Mouse (Mus musculus) stomach, postnatal 0 days (tissue): ENCODE results near the gene Kcne1. TPM values are rescaled to one million over a fixed set of nuclear protein-coding genes. Genes with fewer than 3 reads are reported as not detected.

Source experiments
- ATAC-seq: fragments of 200-750 bp; cut with Nextera tagmentation; 2 replicates; pipeline ENCODE4 v1.8.0; 2017; ENCODE audit not compliant: low FRiP score, low TSS enrichment
- DNase-seq: peaks from one replicate; pipeline ENCODE4 v3.0.0-alpha.2; 2016; ENCODE audit warnings: low spot score
- H3K27ac ChIP-seq: fragments of 300-500 bp; sonication (generic); replicated peaks from 2 replicates; pipeline ENCODE4 v1.5.1; 2014; ENCODE audit warnings: mild to moderate bottlenecking, control low read depth
- H3K27me3 ChIP-seq: fragments of 300-500 bp; sonication (generic); 2 replicates; pipeline ENCODE4 v1.6.1; 2014; ENCODE audit warnings: low read length; ENCODE audit not compliant: control insufficient read depth, insufficient read depth
- H3K36me3 ChIP-seq: fragments of 300-500 bp; sonication (generic); 2 replicates; pipeline ENCODE4 v1.6.1; 2014; ENCODE audit warnings: low read length, mixed read lengths; ENCODE audit not compliant: control insufficient read depth, insufficient read depth
- H3K4me1 ChIP-seq: fragments of 300-500 bp; sonication (generic); replicated peaks from 2 replicates; pipeline ENCODE4 v1.6.1; 2014; ENCODE audit warnings: antibody characterized with exemption; ENCODE audit not compliant: control insufficient read depth, insufficient read depth
- H3K4me2 ChIP-seq: fragments of 300-500 bp; sonication (generic); replicated peaks from 2 replicates; pipeline ENCODE4 v1.6.1; 2014; ENCODE audit warnings: low read depth, mild to moderate bottlenecking, control low read depth, moderate library complexity
- H3K4me3 ChIP-seq: fragments of 300-500 bp; sonication (generic); 2 replicates; pipeline ENCODE4 v1.5.1; 2014; ENCODE audit warnings: low read depth, low read length, control low read depth
- H3K9ac ChIP-seq: fragments of 300-500 bp; sonication (generic); 2 replicates; pipeline ENCODE4 v1.6.1; 2014; ENCODE audit warnings: mild to moderate bottlenecking, low read length, control low read depth, mixed read lengths
- H3K9me3 ChIP-seq: fragments of 300-500 bp; sonication (generic); 2 replicates; pipeline ENCODE4 v1.6.1; 2016; ENCODE audit warnings: low read length; ENCODE audit not compliant: control insufficient read depth
- CTCF ChIP-seq: IDR thresholded peaks from 2 replicates; pipeline ENCODE4 v1.5.1; 2016; ENCODE audit warnings: antibody characterized with exemption, low read depth, mild to moderate bottlenecking, moderate library complexity
- EP300 ChIP-seq: optimal IDR thresholded peaks from 2 replicates; pipeline ENCODE3; 2016; ENCODE audit warnings: antibody characterized with exemption
- WGBS: fragments of 180-500 bp; shearing (Covaris S2); extraction: QIAGEN DNeasy Blood & Tissue Kit; methylation state at CpG from one replicate; pipeline ENCODE4 v1.1.7; 2014; 5-methylcytosine and 5-hydroxymethylcytosine counted together
- polyA plus RNA-seq: library from polyadenylated mRNA; unstranded; fragments of >200 nt; fragmentation: Nextera tagmentation; extraction: Ambion mirVana; gene quantifications from 2 replicates; pipeline ENCODE4 v1.2.1, GENCODE M21; 2015

Gene Kcne1
- polyA plus RNA-seq, 1 experiment from 2014 or later = 20.3 TPM

DNA sequence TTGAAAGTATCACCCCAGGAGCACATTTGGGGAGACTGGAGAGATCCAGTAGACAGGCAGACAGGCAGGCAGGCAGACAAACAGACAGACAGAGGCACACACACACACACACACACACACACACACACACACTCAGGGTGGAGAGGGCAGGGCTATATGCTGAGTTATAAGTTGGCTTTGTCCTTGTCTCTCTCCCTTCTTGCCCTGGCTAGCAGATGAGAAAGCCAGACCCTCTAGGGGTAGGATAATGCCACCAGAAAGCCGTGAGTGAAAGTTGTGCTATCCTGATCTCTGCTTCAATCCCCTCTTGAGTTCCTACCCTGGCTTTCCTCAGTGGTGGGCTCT, 34.2 kb downstream of the Kcne1 start:
- no peak overlapping the region for H3K4me2 ChIP-seq
- no peak overlapping the region for H3K9ac ChIP-seq
- 77% methylated on average over 1 of the region's 1 CpGs for WGBS
- no peaks in the 10 kb centered on the region for H3K4me1 ChIP-seq
- H3K4me3 ChIP-seq = no peak overlapping the region
- DNase-seq (no peak), ATAC-seq (no peak)
- no peaks in the 10 kb centered on the region for H3K36me3 ChIP-seq
- H3K27ac ChIP-seq = no peak overlapping the region
- TF ChIP-seq EP300 (no peak), CTCF (no peak)
- no peaks in the 10 kb centered on the region for H3K9me3 ChIP-seq
- H3K27me3 ChIP-seq = no peaks in the 10 kb centered on the region

GRCm38 (mm10) chr16:92324309-92325061, 34.8 kb downstream of the Kcne1 start:
- Histone ChIP-seq H3K27me3 (no peaks in the 10 kb centered on the region), H3K4me3 (no peak overlapping the region), H3K9me3 (no peaks in the 10 kb centered on the region), H3K4me2 (no peak overlapping the region), H3K36me3 (no peaks in the 10 kb centered on the region), H3K9ac (no peak overlapping the region), H3K4me1 (no peaks in the 10 kb centered on the region), H3K27ac (no peak overlapping the region)
- TF ChIP-seq EP300 (no peak), CTCF (no peak)
- DNase-seq = no peak
- ATAC-seq = peak; percentile 38; the same call in 1 of the 2 replicates
- 40% methylated on average over 7 of the region's 7 CpGs for WGBS

DNA sequence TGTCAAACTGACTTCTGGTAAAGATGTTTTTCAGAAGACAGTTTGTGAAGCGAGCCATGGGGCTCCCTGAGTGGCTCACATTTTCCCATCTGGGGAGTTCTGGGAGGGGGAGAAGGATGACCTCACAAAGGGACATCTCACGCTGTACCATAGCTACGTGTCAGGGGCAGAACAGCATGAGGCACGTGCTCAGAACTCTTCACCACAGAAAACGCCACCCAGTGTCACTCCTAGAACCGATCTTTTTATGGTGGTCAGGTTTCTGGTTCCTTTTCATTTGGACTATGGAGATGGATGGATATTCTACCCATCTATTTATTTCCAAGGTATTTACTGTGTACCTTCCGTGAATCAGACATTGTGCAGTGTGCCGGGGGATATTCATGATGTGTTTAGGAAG, 37.9 kb downstream of the Kcne1 start, which contains the start of gene Fam243:
Gene Fam243, minus strand, starts transcription at position 101 of the 400 bp plus-strand sequence.
- Histone ChIP-seq H3K9me3 (no peaks in the 10 kb centered on the region), H3K27me3 (no peaks in the 10 kb centered on the region), H3K4me3 (no peak within 1 kb of the TSS), H3K4me2 (no peak within 1 kb of the TSS), H3K27ac (no peak within 1 kb of the TSS), H3K9ac (no peak within 1 kb of the TSS), H3K36me3 (no peaks in the 10 kb centered on the region), H3K4me1 (no peaks in the 10 kb centered on the region)
- WGBS = 91% methylated on average over 8 of the region's 8 CpGs
- no peak for ATAC-seq
- TF ChIP-seq CTCF (no peak), EP300 (no peak)
- no peak for DNase-seq

- TF ChIP-seq EP300 = no peak
- TF ChIP-seq CTCF = no peak
- ATAC-seq = no peak; the same call in 1 of the 2 replicates
- Histone ChIP-seq H3K27ac (no peak overlapping the region), H3K36me3 (no peaks in the 10 kb centered on the region), H3K4me1 (no peaks in the 10 kb centered on the region), H3K4me2 (no peak overlapping the region), H3K9ac (no peak overlapping the region), H3K4me3 (no peak overlapping the region), H3K27me3 (no peaks in the 10 kb centered on the region), H3K9me3 (no peaks in the 10 kb centered on the region)
- DNase-seq = no peak
- WGBS = 82% methylated on average over 3 of the region's 3 CpGs
These were observed 38.9 kb downstream of the Kcne1 start for GRCm38 (mm10) chr16:92320361-92320760.

DNA sequence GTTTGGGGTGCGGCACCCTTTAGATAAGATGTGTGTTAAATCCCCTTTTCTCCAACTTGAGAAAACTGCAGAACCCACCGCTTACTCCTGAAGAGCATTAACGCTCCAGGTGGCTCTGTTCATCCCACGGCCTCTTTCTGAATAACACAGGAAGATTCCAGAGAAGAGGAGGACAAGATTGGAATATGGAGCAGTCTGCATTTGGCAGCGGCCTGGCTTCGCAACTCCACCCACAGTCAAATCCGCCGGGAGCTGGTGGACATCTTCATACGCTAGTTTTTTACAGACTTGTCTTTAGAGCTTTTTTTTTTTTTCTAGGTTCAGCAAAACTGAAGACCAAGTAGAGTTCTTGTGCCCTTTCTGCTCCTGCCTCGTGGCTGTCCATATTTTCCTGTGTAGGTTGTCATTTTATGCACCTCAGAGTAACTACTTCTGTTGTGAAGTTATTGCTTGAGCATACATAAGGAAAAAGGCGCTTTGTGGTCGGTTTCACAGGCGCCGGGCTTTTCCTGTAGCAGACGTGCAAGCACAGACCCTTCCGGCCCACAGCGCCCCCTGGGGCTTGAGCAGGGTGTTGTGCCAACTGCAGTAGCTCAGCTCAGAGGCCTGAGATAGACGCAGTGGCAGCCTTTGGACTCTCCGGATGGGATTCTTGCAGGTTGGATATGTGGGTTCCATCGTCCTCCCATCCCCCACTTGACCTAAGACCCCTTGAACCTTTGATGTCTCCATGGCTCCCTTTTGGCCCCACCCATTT, 39.7 kb downstream of the Kcne1 start:
- 58% methylated on average over 20 of the region's 20 CpGs for WGBS
- Histone ChIP-seq H3K4me2 (no peak overlapping the region), H3K9ac (no peak overlapping the region), H3K4me3 (no peak overlapping the region), H3K27ac (no peak overlapping the region), H3K9me3 (no peaks in the 10 kb centered on the region), H3K4me1 (no peaks in the 10 kb centered on the region), H3K36me3 (no peaks in the 10 kb centered on the region), H3K27me3 (no peaks in the 10 kb centered on the region)
- ATAC-seq (0 out of 2 replicates have a peak, but pooled peaks have one; percentile 19), DNase-seq (peak; percentile 73)
- TF ChIP-seq EP300 (no peak), CTCF (peak; percentile 66)
